Mouse (Mus musculus) forebrain, embryonic 12.5 days (tissue): ENCODE results near the gene Acan. TPM values are rescaled to one million over a fixed set of nuclear protein-coding genes. Genes with fewer than 3 reads are reported as not detected.
A peak's percentile ranks its signal among the peaks of the same experiment; 100 is the strongest.

Experiments
- ATAC-seq: fragments of 200-750 bp; cut with Nextera tagmentation; 2 replicates; pipeline ENCODE4 v1.8.0; 2017; ENCODE audit warnings: moderate TSS enrichment; ENCODE audit not compliant: low FRiP score
- H3K27ac ChIP-seq: fragments of 300-500 bp; sonication (generic); 2 replicates; pipeline ENCODE4 v1.5.1; 2016; ENCODE audit warnings: mild to moderate bottlenecking
- H3K27me3 ChIP-seq: fragments of 300-500 bp; sonication (generic); 2 replicates; pipeline ENCODE4 v1.6.1; 2016; ENCODE audit warnings: mild to moderate bottlenecking
- H3K36me3 ChIP-seq: fragments of 300-500 bp; sonication (generic); replicated peaks from 2 replicates; pipeline ENCODE4 v1.6.1; 2016; ENCODE audit warnings: mild to moderate bottlenecking
- H3K4me1 ChIP-seq: fragments of 300-500 bp; sonication (generic); 2 replicates; pipeline ENCODE4 v1.6.1; 2016
- H3K4me2 ChIP-seq: fragments of 300-500 bp; sonication (generic); 2 replicates; pipeline ENCODE4 v1.6.1; 2016; ENCODE audit warnings: mild to moderate bottlenecking, moderate library complexity
- H3K4me3 ChIP-seq: fragments of 300-500 bp; sonication (generic); replicated peaks from 2 replicates; pipeline ENCODE4 v1.5.1; 2016; ENCODE audit warnings: mild to moderate bottlenecking
- H3K9ac ChIP-seq: fragments of 300-500 bp; sonication (generic); 2 replicates; pipeline ENCODE4 v1.6.1; 2016; ENCODE audit warnings: mild to moderate bottlenecking
- H3K9me3 ChIP-seq: fragments of 300-500 bp; sonication (generic); 2 replicates; pipeline ENCODE4 v1.6.1; 2016
- WGBS: fragments of 180-500 bp; shearing (Covaris S2); methylation state at CpG from one replicate; pipeline ENCODE4 v1.1.7; 2016; 5-methylcytosine and 5-hydroxymethylcytosine counted together
- polyA plus RNA-seq: library from polyadenylated mRNA; unstranded; fragments of >200 nt; fragmentation: Nextera tagmentation; extraction: Ambion mirVana; gene quantifications from 2 replicates; pipeline ENCODE4 v1.2.1, GENCODE M21; 2016

The Acan gene
- polyA plus RNA-seq, 1 experiment from 2014 or later = 0.63 TPM

DNA sequence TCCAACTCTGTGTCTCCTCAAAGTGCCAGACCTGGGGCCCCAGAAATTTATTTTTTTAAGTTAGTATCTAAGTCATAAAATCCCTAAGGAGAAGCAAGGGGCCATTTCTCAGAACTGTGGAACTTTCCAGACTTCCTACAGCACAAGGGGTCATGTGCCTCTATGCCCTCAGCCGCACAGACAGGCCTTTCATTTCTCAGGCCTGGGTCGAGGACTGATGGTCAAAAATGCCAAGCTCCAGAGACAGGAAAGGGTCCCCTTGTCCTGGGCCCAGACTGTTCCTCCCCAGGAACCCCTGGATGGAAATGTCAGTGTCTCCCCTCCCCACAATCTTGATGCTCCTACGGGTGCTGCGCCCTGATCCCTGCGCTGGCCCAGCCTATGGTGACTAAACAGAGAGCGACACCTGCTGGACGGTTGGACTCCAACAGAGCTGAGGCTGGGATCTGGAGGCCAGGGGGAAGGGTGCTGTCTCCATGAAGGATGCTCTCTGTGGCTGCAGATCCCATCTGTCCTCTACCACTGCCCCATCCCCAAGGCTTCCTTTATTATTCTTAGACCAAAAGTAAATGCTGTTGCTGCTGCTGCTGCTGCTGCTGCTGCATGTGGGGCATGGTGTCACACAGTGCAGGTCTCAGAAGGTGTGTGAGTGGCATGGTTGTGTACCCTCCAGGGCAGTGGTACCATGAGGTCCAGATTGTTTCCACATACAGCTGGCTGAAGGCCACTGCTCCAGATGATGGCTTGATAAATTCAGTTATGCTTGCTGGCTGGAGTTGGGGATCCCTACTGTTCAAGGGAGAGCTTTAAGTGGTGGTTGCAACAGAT lies 27.5 kb downstream of the Acan start:
- Histone ChIP-seq H3K36me3 (no peaks in the 10 kb centered on the region), H3K4me1 (no peaks in the 10 kb centered on the region), H3K4me2 (no peak overlapping the region), H3K4me3 (no peak overlapping the region), H3K9me3 (no peaks in the 10 kb centered on the region), H3K27ac (no peak overlapping the region), H3K9ac (no peak overlapping the region), H3K27me3 (0 out of 2 replicates have a peak, but pooled peaks cover 6% of the 10 kb centered on the region)
- 20% methylated on average over 7 of the region's 7 CpGs for WGBS
- peak; percentile 79 for ATAC-seq

DNA sequence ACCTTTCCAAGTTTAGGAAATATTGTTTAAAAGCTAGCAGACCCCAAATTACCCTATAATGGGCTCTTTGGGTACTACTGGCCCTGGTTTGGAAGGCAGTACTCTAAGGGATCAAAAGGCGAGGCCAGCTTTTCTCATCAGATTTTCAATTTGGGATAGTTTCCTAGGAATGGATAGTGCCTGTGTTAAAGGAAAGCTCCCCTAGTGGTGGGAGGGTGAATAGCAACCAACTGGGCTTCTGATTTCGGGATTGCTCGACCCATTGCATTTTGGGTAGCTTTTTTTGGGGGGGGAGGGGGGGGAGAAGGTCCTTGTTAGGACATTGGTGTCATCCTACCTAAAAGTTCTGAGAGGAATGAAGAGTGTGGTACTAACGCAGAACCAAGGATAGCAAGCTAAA lies 35.8 kb downstream of the Acan start:
- no peak for ATAC-seq
- H3K9ac ChIP-seq = no peak overlapping the region
- no peaks in the 10 kb centered on the region for H3K9me3 ChIP-seq
- no peaks in the 10 kb centered on the region for H3K27me3 ChIP-seq
- H3K27ac ChIP-seq = no peak overlapping the region
- no peaks in the 10 kb centered on the region for H3K4me1 ChIP-seq
- H3K4me2 ChIP-seq = no peak overlapping the region
- 73% methylated on average over 4 of the region's 4 CpGs for WGBS
- no peak overlapping the region for H3K4me3 ChIP-seq
- H3K36me3 ChIP-seq = no peaks in the 10 kb centered on the region

DNA sequence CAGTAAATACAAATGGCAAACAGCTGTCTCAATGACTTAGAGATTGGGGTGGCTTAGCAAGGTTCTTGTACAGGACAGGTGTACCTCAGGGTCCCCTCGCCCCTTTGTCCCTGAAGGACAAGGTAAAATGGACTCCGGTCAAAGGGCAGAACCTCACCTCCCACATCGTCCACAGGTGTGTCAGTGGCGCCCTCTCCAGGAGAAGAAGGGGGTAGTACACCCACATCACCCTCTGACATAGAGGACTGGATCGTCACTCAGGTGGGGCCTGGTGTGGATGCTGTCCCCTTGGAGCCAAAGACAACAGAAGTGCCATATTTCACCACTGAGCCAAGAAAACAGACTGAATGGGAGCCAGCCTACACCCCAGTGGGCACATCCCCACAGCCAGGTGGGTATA lies 43.2 kb downstream of the Acan start:
- no peak overlapping the region for H3K27ac ChIP-seq
- H3K9ac ChIP-seq = no peak overlapping the region
- no peaks in the 10 kb centered on the region for H3K4me1 ChIP-seq
- no peak overlapping the region for H3K4me2 ChIP-seq
- no peaks in the 10 kb centered on the region for H3K36me3 ChIP-seq
- no peaks in the 10 kb centered on the region for H3K9me3 ChIP-seq
- ATAC-seq = no peak
- peaks cover 9% of the 10 kb centered on the region; the same call in 1 of the 2 replicates for H3K27me3 ChIP-seq
- no peak overlapping the region for H3K4me3 ChIP-seq
- WGBS = 72% methylated on average over 5 of the region's 5 CpGs

DNA sequence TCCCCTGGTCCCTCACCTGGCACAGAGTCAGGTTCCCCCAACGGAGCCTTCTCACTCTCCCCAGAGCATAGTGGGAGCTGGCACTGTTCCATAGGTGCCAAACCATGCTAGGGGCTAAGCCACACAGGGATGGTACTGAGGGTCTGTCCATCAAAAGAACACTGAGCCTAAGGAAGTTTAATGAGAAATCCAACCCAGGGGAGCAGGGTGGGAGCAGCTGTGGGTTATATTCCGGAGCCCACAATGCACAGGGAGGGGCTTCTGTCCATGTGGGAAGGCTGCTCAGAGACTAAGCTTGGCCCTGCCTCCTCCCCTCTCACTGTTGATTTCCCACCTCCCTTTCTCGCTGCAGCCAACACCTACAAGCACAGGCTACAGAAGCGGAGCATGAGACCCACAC lies 60.6 kb downstream of the Acan start:
- no peaks in the 10 kb centered on the region for H3K36me3 ChIP-seq
- no peak overlapping the region for H3K27ac ChIP-seq
- H3K4me3 ChIP-seq = no peak overlapping the region
- peaks cover 9% of the 10 kb centered on the region for H3K4me1 ChIP-seq
- peak; percentile 33 for ATAC-seq
- no peaks in the 10 kb centered on the region; the same call in 1 of the 2 replicates for H3K27me3 ChIP-seq
- no peak overlapping the region for H3K4me2 ChIP-seq
- no peak overlapping the region for H3K9ac ChIP-seq
- 53% methylated on average over 4 of the region's 4 CpGs for WGBS
- H3K9me3 ChIP-seq = no peaks in the 10 kb centered on the region

DNA sequence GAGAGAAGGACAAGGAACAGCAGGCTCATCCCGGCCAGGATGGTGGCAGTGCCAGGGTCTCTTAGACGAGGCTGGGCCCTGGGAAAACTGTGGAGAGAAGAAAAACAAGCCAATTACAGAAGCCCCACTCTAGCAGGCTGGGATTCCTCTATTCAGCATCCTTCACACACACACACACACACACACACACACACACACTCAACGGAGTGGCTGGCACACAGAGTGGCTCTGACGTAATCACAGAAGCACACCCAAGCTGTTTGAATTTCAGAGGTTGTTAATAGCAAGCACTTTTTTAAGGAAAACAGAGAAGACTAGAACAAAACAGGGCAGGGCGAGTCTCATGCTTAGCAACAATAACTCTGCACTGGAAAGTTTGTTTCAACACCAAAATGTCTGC lies 70.2 kb downstream of the Acan start:
- Histone ChIP-seq H3K27me3 (no peaks in the 10 kb centered on the region), H3K36me3 (no peaks in the 10 kb centered on the region), H3K9ac (no peak overlapping the region), H3K4me2 (no peak overlapping the region), H3K4me3 (no peak overlapping the region), H3K4me1 (no peaks in the 10 kb centered on the region), H3K9me3 (no peaks in the 10 kb centered on the region), H3K27ac (no peak overlapping the region)
- ATAC-seq = no peak
- WGBS = 80% methylated on average over 5 of the region's 5 CpGs

DNA sequence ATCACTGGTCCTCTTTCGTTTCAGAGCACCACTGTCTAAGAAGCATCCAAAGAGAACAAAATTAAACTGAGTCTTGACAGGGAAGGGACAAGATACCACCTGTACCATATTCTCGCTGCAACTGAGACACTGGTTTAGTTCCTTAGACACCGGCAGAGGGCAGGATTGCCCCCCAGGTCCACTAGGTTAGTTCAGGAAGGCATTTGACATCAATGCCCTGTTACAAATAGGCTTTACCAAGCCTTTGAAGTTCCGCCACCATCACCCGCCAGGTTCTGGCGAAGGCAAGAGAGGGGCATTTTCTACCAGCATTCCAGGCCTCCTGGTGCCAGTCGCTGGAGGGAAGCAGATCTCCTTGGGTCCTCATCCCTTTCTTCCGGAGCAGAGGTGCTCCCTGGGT lies 76.6 kb downstream of the Acan start:
- 17% methylated on average over 8 of the region's 8 CpGs for WGBS
- H3K9me3 ChIP-seq = no peaks in the 10 kb centered on the region
- no peak for ATAC-seq
- no peak overlapping the region for H3K9ac ChIP-seq
- H3K4me3 ChIP-seq = 0 out of 2 replicates have a peak overlapping the region, but pooled peaks have one; percentile 4
- peak overlapping the region; percentile 53 for H3K4me2 ChIP-seq
- no peaks in the 10 kb centered on the region; the same call in 1 of the 2 replicates for H3K36me3 ChIP-seq
- H3K27me3 ChIP-seq = peaks cover 25% of the 10 kb centered on the region
- no peak overlapping the region for H3K27ac ChIP-seq
- peaks cover 17% of the 10 kb centered on the region for H3K4me1 ChIP-seq

DNA sequence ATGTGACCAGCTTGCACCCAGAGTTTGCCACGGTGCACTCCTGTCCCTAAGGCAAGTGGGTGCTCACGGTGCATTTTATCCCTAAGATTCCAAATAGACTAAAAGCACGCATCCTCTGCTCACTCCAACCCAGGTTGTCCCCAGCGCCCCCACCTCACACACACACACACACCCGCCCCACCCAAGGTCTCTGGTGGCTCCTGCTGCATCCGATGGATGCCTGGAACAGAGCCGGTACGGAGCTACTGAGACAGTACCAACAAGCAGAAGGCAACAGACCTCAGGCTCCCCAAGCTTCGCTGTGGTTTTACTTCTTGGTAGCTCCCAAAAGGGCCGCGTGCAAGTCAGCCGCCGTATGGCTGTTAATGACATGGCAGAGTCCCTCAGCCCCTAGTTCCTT lies 77.1 kb downstream of the Acan start:
- Histone ChIP-seq H3K9me3 (no peaks in the 10 kb centered on the region), H3K9ac (no peak overlapping the region), H3K4me3 (peak overlapping the region; percentile 25), H3K27me3 (peaks cover 25% of the 10 kb centered on the region), H3K36me3 (no peaks in the 10 kb centered on the region; the same call in 1 of the 2 replicates), H3K4me2 (peak overlapping the region; percentile 53), H3K4me1 (peaks cover 17% of the 10 kb centered on the region), H3K27ac (no peak overlapping the region)
- 0 out of 2 replicates have a peak, but pooled peaks have one; percentile 25 for ATAC-seq
- WGBS = 18% methylated on average over 13 of the region's 13 CpGs

DNA sequence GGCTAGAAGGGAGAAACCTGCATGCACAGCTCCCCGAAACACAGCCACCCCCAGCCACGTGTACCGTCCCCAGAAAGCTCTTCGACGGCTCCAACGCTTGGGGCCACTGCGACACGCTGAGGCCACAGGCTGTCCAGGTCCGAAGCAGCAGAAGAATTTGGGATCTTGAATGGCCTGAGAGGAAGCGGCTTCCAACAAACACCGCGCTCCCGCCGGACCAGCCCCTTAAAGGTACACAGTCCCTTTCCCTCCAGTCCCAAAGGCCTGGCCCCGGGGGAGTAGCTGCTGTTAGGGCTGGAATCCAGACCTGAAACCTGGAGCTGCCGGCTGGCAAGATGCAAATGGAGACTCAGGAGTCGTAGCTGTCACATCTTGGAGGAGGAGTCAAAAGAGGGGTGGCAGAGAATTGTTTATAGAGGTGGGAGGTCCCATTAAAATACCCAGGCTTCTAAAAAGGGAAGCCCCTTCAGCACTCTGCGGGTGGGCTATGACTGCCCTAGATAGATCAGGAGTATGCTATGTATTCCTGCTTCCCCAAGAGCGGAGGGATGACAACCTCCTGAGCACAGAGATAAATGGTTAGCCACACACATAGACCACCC lies 77.7 kb downstream of the Acan start, which contains the start of gene Hapln3:
Gene Hapln3 (minus strand): TSS at position 176 of the 602 bp plus-strand sequence.
- peak; percentile 28; the same call in 1 of the 2 replicates for ATAC-seq
- Histone ChIP-seq H3K4me3 (peak within 1 kb of the TSS; percentile 25), H3K27me3 (peaks cover 25% of the 10 kb centered on the region), H3K9me3 (no peaks in the 10 kb centered on the region), H3K27ac (no peak within 1 kb of the TSS), H3K4me2 (peak within 1 kb of the TSS; percentile 53), H3K4me1 (peaks cover 17% of the 10 kb centered on the region), H3K36me3 (peaks cover 2% of the 10 kb centered on the region), H3K9ac (peak within 1 kb of the TSS; percentile 7; the same call in 1 of the 2 replicates)
- WGBS = 4% methylated on average over 19 of the region's 19 CpGs

DNA sequence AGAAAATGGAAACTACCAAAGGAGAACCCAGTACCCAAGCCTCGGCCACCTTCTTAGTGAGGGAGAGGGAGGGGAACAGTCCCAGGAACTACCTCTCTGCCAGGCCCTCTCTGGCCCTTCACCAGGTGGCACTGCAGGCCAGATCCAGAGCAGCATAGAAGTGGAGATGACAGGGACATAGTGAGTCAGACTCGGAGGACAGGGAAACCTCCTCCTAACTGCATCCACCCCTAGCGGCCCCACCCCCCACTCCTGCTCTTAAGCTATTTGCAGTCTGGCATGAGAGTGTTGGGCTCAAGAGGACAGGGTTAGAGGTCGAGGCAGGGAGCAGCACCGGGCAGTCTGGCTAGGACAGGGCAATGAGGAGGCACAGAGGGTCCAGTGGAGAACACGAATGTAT lies 80.1 kb downstream of the Acan start:
- ATAC-seq = no peak
- peaks cover 17% of the 10 kb centered on the region for H3K4me1 ChIP-seq
- H3K9ac ChIP-seq = no peak overlapping the region
- peaks cover 9% of the 10 kb centered on the region for H3K36me3 ChIP-seq
- no peak overlapping the region for H3K4me3 ChIP-seq
- no peak overlapping the region for H3K4me2 ChIP-seq
- no peak overlapping the region for H3K27ac ChIP-seq
- 35% methylated on average over 6 of the region's 6 CpGs for WGBS
- peaks cover 25% of the 10 kb centered on the region for H3K27me3 ChIP-seq
- no peaks in the 10 kb centered on the region for H3K9me3 ChIP-seq

DNA sequence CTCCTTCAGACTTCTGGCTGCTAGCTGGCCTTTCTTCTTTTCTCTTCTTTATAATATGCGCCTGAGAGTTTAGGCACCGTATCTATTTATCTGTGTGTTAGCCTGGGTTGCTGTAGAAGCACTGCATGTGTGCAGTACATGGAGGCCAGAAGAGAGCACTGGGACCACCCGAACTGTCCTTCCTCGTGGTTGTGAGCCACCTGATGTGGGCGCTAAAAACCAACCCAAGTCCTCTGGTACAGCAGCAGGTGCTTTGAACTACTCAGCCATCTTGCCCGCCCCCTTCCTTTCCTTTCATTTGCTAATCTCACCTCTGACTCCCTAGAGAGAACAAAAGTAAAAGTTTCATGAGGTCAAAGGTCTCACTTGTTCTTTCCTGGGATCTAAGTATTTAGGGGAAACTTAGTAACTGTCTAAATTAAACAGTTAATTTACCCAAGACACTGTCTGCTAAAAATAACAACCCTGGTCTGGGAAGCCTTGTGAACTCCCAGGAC lies 86.1 kb downstream of the Acan start:
- Histone ChIP-seq H3K9ac (no peak overlapping the region), H3K36me3 (peaks cover 12% of the 10 kb centered on the region), H3K4me2 (no peak overlapping the region), H3K27me3 (no peaks in the 10 kb centered on the region), H3K9me3 (no peaks in the 10 kb centered on the region), H3K4me3 (no peak overlapping the region), H3K27ac (no peak overlapping the region), H3K4me1 (no peaks in the 10 kb centered on the region)
- WGBS = 53% methylated on average over 6 of the region's 6 CpGs
- ATAC-seq = no peak

DNA sequence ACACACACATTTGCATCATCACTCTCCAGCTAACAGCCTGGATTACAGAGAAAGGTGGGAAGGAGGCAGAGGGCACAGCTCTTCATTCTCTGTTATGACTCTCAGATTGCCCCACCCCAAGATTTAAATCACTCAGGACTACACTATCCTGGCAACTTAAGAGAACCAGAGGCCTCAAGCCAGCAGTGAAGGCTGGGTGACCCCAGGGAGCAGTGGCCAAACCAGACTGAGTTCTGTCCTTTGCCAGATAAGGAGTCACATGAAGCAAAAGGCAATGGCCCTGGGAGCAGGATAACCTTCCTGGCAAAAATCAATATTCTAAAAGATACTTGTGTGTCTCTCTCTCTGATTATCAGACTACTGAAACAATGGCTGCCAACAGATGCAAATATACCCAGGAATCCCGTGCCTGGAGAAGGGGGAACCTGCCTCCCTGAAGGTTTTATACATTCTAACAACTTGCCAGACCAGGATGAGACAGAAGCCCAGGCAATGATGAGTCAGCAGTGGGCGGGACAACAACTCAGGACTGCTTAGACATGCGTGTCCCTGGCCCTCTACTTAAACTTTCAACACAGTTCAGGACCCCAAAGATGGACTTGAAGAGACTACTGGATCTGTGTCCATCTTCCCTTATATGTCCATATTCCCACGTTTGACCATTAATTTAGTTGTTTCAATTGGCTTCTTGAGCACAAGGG lies 86.8 kb downstream of the Acan start:
- Histone ChIP-seq H3K4me3 (no peak overlapping the region), H3K4me1 (no peaks in the 10 kb centered on the region), H3K27me3 (no peaks in the 10 kb centered on the region), H3K9me3 (no peaks in the 10 kb centered on the region), H3K36me3 (peaks cover 12% of the 10 kb centered on the region), H3K4me2 (no peak overlapping the region), H3K9ac (no peak overlapping the region), H3K27ac (no peak overlapping the region)
- 61% methylated on average over 4 of the region's 4 CpGs for WGBS
- ATAC-seq = no peak

DNA sequence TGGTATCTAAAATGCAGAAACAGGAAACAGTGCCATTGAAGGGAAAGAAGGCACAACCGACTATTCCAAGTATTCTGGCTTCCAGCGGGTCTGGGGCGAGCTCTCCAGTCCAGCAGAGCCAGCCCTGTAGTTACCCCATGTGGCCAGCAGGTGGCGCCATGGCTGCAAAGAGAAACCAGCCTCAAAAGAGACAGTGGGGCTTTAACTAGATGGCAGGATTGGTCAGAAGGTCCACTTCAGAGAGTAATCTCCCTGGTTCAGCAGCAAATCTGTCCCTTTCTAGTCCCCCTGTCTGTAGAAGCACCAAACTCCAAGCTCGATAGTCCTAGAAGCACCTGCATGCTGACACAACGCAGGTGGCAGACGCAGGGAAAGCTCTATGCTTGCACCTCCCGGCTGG lies 87.6 kb downstream of the Acan start:
- Histone ChIP-seq H3K27me3 (no peaks in the 10 kb centered on the region), H3K9ac (no peak overlapping the region), H3K4me2 (no peak overlapping the region), H3K4me3 (no peak overlapping the region), H3K9me3 (no peaks in the 10 kb centered on the region), H3K27ac (no peak overlapping the region), H3K36me3 (peaks cover 11% of the 10 kb centered on the region), H3K4me1 (no peaks in the 10 kb centered on the region)
- peak; percentile 51; the same call in 1 of the 2 replicates for ATAC-seq
- WGBS = 30% methylated on average over 8 of the region's 8 CpGs
